Mouse (Mus musculus): ENCODE results near the gene Lrrk2.

DNA sequence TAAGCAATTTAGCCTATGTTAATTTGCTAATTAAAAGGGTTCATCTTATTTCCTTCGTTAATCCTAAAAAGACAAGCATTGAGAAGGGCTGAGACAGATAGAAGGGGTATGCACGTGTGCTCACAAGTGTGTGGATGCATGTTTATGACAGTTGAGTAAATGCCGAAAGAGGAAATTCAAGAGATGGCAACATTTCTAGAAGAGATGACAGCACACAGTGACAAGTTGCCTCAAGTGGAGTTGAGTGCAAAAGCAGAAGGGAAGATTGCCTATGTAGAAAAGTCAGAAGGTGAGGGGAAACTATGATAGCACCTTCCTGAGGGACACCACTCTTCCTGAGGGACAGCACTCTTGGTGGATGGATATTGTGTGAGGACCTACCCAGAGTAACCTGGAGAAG is 31.3 kb upstream of the Lrrk2 start:
- TF ChIP-seq CTCF (IDR thresholded peaks at IDR 0.05; ENCODE audit: insufficient read depth, low read length) = no peak
- TF ChIP-seq POLR2A (IDR thresholded peaks at IDR 0.05; ENCODE audit: borderline replicate concordance, extremely low read depth, low read depth, low read length) = no peak

Data from lung, adult 2 months (tissue).